ENCODE assay signal across 8 mouse cellular contexts in the genomic region with DNA sequence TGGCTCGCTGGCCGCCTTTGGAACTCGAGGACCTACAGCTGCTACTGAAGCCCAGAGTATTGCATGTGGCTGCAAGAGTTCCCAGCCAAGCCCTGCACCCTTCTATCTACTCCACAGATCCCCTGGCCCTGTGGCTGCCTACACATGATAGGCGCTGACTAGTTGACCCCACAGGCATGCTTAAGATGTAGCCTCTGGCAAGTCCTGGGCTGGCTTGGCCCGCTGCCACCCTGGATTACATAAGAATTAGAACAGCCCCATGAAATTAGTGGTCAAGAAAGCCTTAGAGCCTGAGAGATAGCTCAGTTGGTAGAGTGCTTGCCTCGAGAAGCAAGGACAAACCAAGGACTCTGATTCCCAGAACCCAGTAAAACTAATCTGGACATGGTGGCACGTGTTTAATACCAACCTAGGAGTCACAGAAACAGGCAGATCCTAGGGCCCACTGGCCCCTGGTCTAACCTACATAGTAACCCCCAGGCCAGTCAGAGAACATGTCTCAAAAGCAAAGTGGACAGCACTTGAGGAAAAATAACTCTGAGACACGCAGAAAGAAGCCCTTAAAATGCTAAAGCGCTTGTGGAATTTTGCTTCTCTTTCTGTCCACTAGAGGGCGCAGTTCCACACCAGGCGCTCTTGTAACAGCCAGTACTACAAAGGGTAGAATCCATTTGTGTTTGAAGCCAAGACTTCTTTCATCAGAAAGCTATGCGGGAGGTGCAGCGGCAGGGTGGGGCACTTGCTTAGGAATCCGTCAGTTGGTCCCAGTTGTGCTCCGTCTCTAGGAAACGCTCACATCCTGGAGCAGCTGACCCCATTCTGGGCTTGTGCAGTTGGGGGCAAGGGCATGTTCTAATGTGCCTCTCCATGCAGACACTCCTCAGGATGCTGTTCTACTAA. TPM values are rescaled to one million over a fixed set of nuclear protein-coding genes. Genes with fewer than 3 reads are reported as not detected.
A peak's percentile ranks its signal among the peaks of the same experiment; 100 is the strongest.
DNase-seq lines count a peak whose midpoint lies in the region; ATAC-seq lines count a peak whose summit lies in the region.

No protein-coding gene starts in this region.

- H3K9me3 ChIP-seq in intestine, embryonic 14.5 days (ENCODE audit: control insufficient read depth, low read length) = no peaks in the 10 kb centered on the region

- peak; percentile 57; the same call in 1 of the 2 replicates for ATAC-seq in intestine, embryonic 14.5 days (replicated peaks; ENCODE audit: low FRiP score, low TSS enrichment, low read depth)
- ATAC-seq in megakaryocyte-erythroid progenitor cell, adult 5-6 weeks (replicated peaks; ENCODE audit: low FRiP score, low TSS enrichment, poor library complexity, severe bottlenecking) = peak; percentile 85

- H3K27me3 ChIP-seq in intestine, embryonic 14.5 days (replicated peaks; ENCODE audit: control insufficient read depth, insufficient read depth, low read length) = no peaks in the 10 kb centered on the region

- H3K4me3 ChIP-seq in intestine, embryonic 14.5 days (ENCODE audit: low read depth, low read length) = no peak overlapping the region

- H3K36me3 ChIP-seq in intestine, embryonic 14.5 days (ENCODE audit: control insufficient read depth, insufficient read depth, low read length) = peaks cover 30% of the 10 kb centered on the region

- peaks cover 22% of the 10 kb centered on the region for H3K4me1 ChIP-seq in intestine, embryonic 14.5 days (replicated peaks; ENCODE audit: control insufficient read depth, insufficient read depth, low read length)

- peak; percentile 69 to 73 for DNase-seq in adrenal gland, adult 18-20 months (ENCODE audit: low spot score in 2 of 2)
- peak; percentile 84 for DNase-seq in embryo, embryonic 11 days
- peak; percentile 88 for DNase-seq in gastrocnemius, postnatal 25 days
- peak; percentile 82 for DNase-seq in intestine, embryonic 14.5 days (ENCODE audit: low spot score)
- peak; percentile 85 to 90 for DNase-seq in left cerebral cortex, postnatal 25 days (ENCODE audit: low spot score in 2 of 2)
- DNase-seq in right cerebral cortex, postnatal 14 days = peak; percentile 59
- DNase-seq in urinary bladder, postnatal 25 days (ENCODE audit: low spot score) = peak; percentile 66

- no peak overlapping the region for H3K9ac ChIP-seq in intestine, embryonic 14.5 days (ENCODE audit: low read length)

- H3K27ac ChIP-seq in intestine, embryonic 14.5 days (ENCODE audit: low read depth) = 0 out of 2 replicates have a peak overlapping the region, but pooled peaks have one; percentile 20

- WGBS in intestine, embryonic 14.5 days = 29% methylated on average over 16 of the region's 16 CpGs

- intact Hi-C loops in left cerebral cortex, postnatal 25 days (cut with DNase I) = loop anchor here (2.0 kb wide), 1 partner anchor 33 kb away; the partner anchor contains the start of gene Sec14l1

- peak overlapping the region; percentile 18; the same call in 1 of the 2 replicates for H3K4me2 ChIP-seq in intestine, embryonic 14.5 days (ENCODE audit: low read length)

RNA-seq across cellular contexts. Expression of gene Sec14l1, which starts 33.6 kb away (rescaled TPM):
- total RNA-seq in adrenal gland, adult 18-20 months (2021) = 100 to 1,000 TPM; 106 to 159 TPM
- total RNA-seq in gastrocnemius, postnatal 25 days (2021) = 10 to 100 TPM; 40.7 to 45.1 TPM
- polyA plus RNA-seq in intestine, embryonic 14.5 days (2014; fragmentation: Nextera tagmentation; extraction: Ambion mirVana) = 22.3 and 23.6 TPM in 2 replicates
- 100 to 1,000 TPM; 174 to 208 TPM for total RNA-seq in left cerebral cortex, postnatal 25 days (2021)
- 13.5 and 14.4 TPM in 2 replicates for total RNA-seq in megakaryocyte-erythroid progenitor cell, adult 5-6 weeks (2014; fragmentation: Nextera tagmentation)
- total RNA-seq in megakaryocyte-erythroid progenitor cell, adult 5-6 weeks (2017) = 6.7 and 10.6 TPM in 2 replicates
